Mouse (Mus musculus) embryo, embryonic 9.5 days (tissue): Measurements from ENCODE around the gene Ano7.

Source experiments
- DNase-seq: peaks from one replicate; pipeline ENCODE4 v3.0.0-alpha.2; 2017; ENCODE audit errors: extremely low spot score

Ano7 gene

DNA sequence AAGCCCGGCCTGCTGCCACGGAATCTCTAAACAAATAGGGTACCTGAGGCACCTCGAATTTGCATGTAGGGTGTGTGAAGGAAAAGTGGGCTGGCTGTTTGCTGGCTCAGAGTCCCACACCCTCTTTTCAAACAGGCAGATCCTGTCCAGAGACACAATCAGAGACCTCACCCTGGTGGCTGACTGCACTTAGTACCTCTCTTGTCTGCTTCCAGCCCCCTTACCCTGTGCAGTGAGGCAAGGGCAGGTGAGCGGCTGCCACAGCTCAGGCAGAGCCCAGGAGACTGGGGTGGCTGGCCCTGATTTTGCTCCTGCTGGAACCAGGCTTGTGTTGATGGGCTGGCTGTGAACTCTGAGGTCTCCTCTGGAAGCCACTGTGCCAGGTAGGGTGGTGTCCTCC, at the start of gene Ano7:
Ano7 (plus strand) TSS at position 266 of the 400 bp plus-strand sequence.
- no peak for DNase-seq

GRCm38 (mm10) chr1:93323973-93324372, 49.8 kb upstream of the Ano7 start:
- DNase-seq, result no peak

DNA sequence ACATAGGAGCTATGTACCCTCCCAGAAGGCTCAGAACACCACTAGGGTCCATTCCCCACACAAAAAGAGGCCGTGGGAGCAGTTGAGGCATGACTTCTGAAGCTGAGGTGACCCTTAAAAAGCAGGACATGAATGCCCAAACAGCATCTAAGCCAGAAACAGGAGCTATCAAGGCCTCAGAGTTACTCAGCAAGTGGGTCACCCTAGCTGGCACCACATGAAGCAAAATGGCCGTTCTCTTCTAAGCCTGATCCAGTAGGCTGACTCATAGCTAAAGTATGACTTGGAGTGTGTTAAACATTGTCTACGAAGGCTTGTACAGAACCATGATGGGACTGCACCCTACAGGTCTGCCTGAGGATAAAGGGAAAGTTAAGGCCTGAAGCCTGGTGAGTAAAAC, 47.3 kb upstream of the Ano7 start:
- no peak for DNase-seq

DNA sequence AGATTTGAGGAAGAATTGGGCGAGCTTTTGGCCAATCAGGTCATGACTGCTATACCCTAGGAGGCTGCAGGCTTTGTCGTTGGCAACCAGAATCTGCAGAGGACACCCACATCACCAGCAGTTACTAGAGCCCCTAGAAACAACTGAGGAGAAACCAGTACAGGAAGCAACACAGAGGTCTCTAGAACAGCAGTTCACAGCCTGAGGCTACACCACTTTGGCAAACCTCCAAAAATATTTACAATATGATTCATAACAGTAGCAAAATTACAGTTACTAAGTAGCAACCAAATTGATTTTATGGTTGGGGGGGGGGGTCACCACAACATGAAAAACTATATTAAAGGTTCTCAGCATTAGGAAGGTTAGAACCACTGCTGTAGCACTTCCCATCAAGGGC, 39.1 kb upstream of the Ano7 start:
- no peak for DNase-seq

DNA sequence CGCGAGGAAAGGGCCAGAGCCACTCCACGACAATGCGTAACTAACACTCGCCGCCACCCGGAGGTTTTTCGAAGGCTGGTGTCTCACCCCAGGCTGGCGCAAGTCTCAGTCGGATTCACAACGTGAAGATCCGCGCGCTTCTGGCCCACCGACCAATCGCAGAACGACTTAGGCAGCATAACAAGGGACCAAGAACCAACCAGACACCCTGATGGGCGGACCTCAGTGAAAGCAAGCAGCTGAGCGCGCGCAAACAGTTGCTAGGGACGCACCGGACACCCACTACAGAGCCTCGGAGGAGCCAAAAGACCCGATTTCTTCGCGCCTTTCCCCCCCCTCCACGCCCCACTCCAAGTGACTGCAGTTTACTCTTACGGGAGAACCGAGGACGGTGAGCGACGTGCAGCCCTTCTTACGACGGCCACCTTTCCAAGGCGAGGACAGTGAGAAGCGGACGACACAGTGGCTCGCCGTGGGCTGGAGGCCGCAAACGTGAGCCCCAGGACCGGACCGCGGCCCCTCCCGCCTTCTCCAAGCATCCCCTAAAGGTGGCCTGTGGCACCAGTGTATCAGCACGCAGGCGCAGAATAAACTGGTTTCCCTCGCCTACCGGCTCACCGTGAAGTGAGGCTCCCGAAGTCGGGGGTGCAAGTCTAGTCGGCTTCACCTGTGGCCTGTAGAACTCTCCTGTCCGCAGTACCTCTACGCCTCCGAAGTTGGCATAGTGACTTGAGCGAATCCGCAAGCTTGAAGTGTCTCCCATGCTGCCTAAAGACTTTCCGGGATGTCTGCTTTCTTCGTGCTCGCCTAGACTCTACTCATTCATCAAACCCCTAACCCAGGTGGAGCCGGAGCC, 30.9 kb upstream of the Ano7 start, which contains the start of the genes Ppp1r7 and Pask:
Ppp1r7 (plus strand) TSS at position 207 of the 856 bp plus-strand sequence.
Pask (minus strand) TSS at position 835 of the 856 bp plus-strand sequence.
- DNase-seq, result peak; percentile 97

DNA sequence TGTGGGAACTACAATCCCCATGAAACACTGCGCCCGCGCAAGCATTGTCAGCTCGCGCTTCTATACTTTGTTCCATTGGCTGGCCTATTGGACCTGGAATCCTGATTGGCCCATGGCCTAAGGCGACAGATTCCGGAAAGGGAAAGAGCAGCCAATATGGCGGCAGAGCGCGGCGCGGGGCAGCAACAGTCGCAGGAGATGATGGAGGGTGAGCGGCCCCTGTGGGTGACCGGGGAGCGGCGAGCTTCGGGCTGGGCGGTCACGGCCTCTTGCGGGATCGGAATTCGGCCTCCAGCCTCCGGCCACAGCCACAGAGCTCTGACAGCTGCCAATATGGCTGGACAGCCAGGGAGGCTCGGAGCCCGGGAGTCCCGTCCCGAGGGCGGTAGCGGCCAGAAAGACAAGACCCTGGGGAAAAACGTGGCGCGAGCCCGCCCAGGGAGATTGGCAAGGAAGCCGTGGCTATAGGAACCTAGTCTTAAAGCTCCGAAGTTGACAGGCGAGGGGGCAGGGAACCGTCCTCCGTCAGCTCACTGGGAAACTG, 30.2 kb upstream of the Ano7 start:
- DNase-seq, result peak; percentile 92

DNA sequence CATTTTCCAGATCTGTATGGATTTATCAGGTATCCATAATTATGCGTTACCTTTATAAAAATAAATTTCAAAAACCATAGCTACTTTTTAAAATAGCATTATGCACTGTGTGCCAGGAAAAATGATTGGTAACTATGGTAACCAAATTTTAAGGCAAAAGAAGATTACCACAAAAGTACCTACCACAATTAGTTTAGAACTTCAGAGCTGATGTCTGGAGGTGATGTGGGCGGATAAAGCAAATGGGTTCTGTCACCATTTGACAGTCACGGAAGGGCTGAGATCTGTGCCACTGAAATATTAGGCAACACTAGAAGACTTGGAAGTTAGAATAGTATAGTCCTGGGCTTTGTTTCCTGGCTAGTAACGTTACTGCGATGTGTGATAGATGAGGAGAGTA, 26.6 kb upstream of the Ano7 start:
- no peak for DNase-seq

- no peak for DNase-seq
These were observed 24.0 kb upstream of the Ano7 start for GRCm38 (mm10) chr1:93349701-93350100.

DNA sequence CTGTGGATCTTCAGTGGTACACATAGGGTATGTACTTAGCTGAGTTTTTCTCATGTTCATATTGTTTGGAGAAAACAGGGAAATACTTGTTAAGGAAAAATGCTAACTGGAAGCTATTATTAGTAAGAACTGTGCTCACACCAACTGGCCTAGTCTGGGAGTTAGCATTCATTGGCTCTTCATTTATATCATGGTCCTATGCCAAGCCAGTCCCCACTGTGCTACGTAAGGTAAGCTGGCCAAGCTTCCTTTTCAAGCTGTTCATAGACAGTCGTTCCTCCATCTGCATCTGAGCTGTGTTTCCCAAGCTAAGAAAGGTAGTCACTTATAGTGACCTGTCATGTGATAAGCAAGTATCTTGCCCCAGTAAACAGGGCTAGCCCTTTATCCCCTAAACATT, 21.0 kb upstream of the Ano7 start:
- DNase-seq, result no peak

- no peak for DNase-seq
These were observed 11.1 kb upstream of the Ano7 start for GRCm38 (mm10) chr1:93362661-93363060.

- no peak for DNase-seq
These were observed 8.1 kb upstream of the Ano7 start for GRCm38 (mm10) chr1:93365641-93366040.

- DNase-seq, result no peak
These were observed 3.6 kb downstream of the Ano7 start for GRCm38 (mm10) chr1:93377307-93377706.

- DNase-seq, result no peak
These were observed 5.4 kb downstream of the Ano7 start for GRCm38 (mm10) chr1:93379117-93379516.

GRCm38 (mm10) chr1:93387198-93387597, 13.5 kb downstream of the Ano7 start:
- DNase-seq, result no peak

DNA sequence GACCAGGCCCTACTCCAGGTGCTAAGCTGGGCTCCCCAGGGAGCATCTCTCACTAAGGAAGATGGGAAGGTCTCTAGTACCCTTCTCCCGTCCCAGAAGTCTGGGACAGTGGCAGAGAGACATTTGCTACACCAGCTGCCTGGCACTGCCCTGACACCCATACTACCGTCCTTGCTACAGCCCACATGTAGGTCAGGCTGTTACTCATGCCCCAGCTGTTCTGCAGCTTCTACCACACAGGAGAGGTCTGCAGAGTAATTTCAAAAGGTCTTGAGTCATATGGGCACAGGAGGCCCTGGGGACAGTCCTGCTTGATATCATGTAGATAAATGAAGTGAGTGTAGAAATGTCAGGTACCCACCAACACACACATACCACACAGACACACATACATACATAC, 15.2 kb downstream of the Ano7 start:
- no peak for DNase-seq

DNA sequence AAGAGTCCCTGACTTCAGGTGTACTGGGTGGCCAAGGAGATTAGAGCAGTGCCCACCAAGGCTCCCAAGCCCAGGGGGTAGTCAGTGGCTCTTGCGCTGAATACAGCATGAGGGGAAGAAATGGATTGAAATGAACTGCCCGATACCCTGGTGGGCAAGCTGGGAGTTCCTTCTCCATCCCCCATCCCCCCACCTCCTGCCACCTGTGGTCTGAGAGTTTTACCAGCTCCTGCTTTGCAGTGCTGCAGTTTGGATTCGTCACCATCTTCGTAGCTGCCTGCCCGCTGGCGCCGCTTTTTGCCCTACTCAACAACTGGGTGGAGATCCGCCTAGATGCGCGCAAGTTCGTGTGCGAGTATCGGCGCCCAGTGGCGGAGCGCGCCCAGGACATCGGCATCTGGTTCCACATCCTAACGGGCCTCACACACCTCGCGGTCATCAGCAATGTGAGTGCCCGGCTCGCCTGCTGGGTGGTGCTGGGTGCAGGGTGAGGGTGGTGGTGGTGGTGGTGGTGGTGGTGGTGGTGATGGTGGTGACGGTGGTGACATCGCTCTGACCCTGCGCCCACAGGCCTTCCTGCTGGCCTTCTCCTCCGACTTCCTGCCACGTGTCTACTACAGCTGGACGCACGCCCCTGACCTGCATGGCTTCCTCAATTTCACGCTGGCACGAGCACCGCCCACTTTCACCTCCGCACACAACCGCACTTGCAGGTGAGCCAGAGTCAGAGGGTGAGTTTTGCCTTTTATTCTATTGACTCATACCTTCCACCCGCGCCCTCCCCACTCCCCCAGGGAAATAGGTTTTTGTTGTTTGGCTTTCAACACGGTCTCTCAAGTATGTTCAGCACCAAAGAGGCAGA, 27.7 kb downstream of the Ano7 start:
- peak; percentile 27 for DNase-seq

- DNase-seq, result no peak
These were observed 29.7 kb downstream of the Ano7 start for GRCm38 (mm10) chr1:93403403-93403802.

GRCm38 (mm10) chr1:93432087-93432486, 58.4 kb downstream of the Ano7 start:
- no peak for DNase-seq

DNA sequence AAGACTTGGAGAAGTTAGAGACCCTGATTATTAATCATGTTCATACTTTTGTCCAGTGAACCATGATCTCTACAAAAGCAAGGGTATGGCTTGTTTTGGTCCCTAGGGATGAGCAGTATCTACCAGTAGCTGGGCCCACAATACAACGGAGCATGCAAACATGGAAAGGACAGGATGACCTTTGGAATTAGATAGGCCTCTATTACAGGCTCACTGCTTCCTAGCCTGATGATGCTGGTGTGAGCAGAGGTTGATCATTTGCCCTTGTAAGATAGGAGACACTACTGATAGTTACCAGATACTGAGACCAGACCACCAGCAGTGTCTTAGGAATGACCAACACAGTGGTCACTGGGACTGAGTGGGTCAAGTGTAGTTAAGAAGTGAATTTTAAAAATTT, 65.6 kb downstream of the Ano7 start:
- DNase-seq, result no peak

- peak; percentile 74 for DNase-seq
These were observed 70.8 kb downstream of the Ano7 start for GRCm38 (mm10) chr1:93444405-93445110.

DNA sequence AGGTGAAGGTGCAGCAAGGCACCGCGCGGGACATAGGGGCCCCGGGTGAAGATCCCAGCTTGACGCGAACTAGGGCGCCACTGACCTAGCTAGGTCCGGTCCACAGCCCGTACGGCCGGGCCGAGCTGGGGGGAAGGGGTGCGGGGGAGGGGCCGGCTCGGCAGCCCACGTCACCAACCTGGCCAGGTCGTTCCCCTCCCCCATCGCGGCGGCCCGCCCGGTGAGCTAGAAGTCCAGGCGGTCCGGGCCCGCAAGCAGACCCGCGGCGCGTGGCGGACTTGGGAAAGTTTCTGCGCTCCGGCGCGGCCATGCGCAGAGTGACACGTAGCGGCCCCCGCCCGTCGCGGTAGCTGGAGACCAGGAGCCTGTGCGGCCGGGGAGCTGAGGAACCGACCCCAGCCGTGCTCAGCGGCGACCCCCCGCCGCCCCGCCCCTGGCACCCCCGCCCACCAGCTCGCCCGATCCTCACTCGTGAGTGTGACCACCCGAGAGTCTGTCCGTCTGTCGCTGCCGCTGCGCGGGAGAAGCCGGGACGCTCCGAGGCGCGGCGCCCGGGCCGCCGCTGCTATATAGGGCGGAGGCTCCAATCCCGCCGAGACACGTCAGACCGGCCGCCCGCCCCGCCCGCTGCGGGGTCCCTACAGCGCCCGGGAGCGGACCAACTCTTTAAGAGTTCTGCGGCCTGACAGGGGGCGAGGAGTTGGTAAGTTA, 71.5 kb downstream of the Ano7 start:
- DNase-seq, result peak; percentile 79
